Mouse (Mus musculus): ENCODE data around the gene Ptcd3.

DNA sequence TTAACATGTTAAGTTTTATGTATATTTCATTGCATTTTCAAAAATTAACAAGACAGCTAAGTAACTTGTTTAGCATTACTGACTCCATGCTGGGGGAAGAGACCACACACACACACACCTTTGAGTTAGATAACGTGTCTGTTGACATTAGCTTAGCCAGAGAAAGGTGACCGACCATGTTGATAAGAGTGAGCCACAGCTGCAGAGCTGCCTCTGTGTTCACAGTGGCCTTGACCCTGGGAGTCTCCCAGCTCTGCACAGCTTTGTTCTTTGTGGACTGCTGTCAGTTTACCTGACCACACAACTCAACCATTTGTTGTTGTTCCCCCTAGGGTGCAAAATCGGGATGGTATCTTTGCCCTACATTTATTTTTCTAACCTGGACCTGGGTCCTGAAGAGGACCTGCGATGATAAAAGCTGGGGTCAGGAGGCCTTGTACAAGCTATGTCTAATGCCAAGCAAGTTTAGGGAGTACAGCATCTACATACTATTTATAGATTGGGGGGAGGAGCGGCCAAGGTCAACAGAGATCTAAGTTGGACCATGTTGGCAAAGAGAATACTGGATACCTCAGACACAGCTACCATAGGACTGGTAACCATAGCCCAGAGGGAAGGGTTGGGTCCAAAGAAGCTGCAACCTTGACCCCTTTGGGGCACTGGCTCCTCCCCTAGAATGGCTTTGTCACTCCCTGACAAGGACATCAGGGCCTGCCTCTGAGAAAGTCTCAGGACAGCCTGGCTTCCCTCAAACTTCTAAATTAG, 3.3 kb upstream of the Ptcd3 start:
- TF ChIP-seq GATA1 (IDR thresholded peaks at IDR 0.05; ENCODE audit: borderline replicate concordance, low read length) (no peak), FLI1 (IDR thresholded peaks at IDR 0.05; ENCODE audit: low read length) (no peak)

All from megakaryocyte, embryonic 14.5 days (primary cell).